Mouse (Mus musculus) heart, adult 2 months (tissue): ENCODE results near the gene Atf3.

Experiments
- CTCF ChIP-seq: fragments of 200-600 bp; IDR thresholded peaks from 2 replicates; pipeline ENCODE4 v1.8.1; 2022; ENCODE audit warnings: antibody characterized with exemption, mild to moderate bottlenecking, moderate library complexity
- EP300 ChIP-seq: fragments of 200-500 bp; IDR thresholded peaks from 2 replicates; pipeline ENCODE4 v1.6.1; 2011; ENCODE audit warnings: low read depth, low read length, control low read depth; ENCODE audit not compliant: insufficient read depth
- POLR2A ChIP-seq: fragments of 200-500 bp; IDR thresholded peaks from 2 replicates; pipeline ENCODE4 v1.6.1; 2011; ENCODE audit warnings: mild to moderate bottlenecking, low read depth, low read length, control low read depth; ENCODE audit not compliant: insufficient read depth

- TF ChIP-seq CTCF (no peak), EP300 (no peak), POLR2A (no peak)
Observed at GRCm38 (mm10) chr1:191164717-191165116, 53.1 kb downstream of the Atf3 start, which contains the start of gene Fam71a.
